Mouse (Mus musculus): ENCODE measurements around the gene Prkag3. TPM values are rescaled to one million over a fixed set of nuclear protein-coding genes. Genes with fewer than 3 reads are reported as not detected.

Prkag3 gene
- total RNA-seq, 2 experiments from 2014 or later: not detected

DNA sequence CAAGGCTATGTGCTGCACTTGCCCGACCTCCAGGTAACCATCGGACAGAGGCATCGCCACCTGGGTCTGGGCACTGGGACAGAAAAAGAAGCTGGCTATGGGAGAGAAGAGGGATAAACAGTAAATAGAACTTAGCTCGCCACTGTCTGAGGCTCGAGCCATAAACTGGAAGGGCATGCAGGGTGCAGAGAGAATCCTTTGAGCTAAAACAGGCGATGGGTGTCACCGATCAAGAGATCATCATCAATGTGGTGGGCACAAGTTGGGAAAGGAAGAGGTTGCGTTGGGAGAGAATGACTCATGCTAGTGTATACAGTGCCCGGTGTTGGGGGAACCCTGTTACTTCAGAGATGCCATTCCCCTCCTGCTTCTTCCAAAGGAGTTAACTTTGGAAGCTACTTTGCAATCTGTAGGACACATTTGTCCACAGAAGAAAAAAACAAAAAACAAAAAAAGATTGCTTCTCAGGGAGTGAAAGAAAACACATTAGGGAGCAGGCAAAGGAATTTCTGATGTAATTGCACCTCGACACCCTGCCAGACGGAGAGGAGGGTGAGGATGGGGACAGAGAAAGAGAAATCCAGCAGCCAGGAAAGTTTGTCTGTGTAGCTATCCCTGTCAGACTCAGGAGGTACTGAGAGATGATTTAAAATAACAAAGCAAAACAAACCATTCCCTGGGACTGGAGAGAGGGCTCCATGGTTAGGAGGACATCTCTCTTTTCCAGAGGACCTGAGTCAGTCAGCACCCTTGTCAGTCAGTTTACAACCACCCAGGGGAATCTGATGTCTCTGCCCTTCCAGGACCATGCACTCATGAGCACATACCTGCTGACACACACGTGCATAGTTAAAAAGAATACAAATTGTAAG is 34.9 kb downstream of the Prkag3 start:
- DNase-seq (ENCODE audit: low spot score in 2 of 2): no peak

- peak; percentile 13 to 14 for DNase-seq (ENCODE audit: low spot score in 2 of 2)
Observed at GRCm38 (mm10) chr1:74713099-74713858, 35.7 kb downstream of the Prkag3 start, which contains the start of gene Cyp27a1. Cyp27a1 (plus strand) TSS chr1:74713574.

DNA sequence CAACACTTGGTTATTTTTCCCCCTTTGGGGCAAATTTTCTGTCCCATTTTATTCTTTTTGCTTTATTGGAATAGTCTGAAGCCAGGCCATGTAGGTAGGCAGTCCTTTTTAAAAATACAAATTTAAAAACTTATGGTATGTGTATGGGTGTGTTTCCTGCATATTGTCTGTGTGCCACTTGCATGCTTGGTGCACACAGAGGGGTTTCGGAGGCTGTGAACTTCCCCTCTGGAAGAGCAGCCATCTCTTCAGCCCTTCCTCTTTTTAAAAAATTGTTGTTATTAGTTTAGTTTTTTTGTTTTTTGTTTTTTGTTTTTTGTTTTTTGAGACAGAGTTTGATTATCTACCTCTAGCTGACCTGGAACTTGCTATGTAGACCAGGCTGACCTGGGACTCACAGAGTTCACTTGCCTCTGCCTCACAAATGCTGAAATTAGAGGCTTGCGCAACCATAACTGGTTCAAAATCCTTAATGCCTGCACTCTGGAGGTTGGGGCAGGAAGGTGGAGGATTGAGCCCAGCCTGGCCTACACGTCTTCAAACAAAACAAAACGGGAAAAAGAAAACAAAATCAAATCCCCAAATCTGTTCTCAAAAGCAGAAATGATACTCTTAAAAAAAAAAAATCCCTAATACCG is 36.4 kb downstream of the Prkag3 start:
- no peak for DNase-seq (ENCODE audit: low spot score in 2 of 2)

DNA sequence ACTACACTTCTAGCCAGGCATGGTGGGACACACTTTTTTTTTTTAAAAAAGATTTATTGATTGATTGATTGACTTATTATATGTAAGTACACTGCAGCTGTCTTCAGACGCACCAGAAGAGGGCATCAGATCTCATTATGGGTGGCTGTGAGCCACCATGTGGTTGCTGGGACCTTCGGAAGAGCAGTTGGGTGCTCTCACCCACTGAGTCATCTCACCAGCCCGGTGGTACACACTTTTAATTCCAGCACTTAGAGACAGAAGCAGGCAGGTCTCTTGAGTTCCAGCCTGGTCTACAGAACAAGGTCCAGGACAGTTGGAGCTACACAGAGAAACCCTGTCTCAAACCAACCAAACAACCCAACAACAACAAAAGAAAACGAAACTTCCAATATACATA is 37.0 kb downstream of the Prkag3 start:
- no peak for DNase-seq (ENCODE audit: low spot score in 2 of 2)

DNA sequence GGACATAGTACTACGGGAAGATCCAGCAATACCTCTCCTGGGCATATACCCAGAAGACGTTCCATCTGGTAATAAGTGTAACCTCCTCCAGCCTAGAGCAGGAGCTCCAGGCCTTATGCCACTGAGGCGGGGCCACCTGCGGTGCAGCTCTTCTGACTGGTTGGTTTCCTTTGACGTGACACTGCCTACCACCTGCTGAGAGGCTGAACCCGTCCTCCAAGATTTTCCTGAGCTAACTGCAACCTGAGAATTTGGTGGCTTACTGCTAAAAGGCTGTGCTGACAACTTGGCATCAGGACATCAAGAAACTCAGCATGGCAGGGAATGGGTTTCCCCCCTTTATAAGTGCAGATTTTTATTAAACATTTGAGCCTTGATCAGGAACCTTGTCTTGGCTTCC is 39.5 kb downstream of the Prkag3 start:
- no peak for DNase-seq (ENCODE audit: low spot score in 2 of 2)

DNA sequence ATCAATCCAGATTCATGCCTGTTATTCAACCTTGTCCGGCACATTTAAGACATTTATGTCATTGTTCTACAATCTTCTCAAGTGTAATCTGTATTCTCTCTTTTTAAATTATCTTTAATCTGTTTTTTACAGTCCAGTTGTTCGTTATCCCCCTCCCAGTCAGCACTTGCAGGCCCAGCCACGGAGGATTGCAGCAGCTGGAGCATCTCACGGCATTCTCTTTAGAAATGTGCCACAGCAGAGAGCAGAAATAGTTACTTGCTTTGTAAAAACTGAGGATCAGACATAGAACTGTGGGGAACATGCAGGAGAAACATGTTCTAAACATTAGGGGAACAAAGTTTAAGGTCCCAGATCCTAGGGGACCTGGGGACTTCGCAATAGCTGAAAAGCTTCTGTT is 44.0 kb downstream of the Prkag3 start:
- DNase-seq (ENCODE audit: low spot score in 2 of 2): no peak

DNA sequence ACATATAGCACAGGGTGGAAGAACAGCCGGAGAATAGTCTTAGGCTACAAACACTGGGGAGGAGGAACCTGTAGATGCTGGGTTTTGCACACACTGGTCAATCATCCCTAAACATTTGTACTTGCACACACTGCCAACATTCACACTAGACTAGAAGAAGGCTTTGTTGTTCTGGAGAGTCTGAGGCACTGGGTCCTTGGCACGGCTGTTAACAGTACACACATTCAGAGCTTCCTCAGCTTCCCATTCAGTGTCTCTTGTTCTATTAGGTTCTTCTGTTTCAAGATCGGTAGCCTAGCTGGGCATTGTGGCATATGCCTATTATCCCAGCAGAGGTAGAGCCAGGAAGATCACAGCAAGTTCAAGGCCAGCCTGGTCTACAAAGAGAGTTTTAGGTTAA is 44.9 kb downstream of the Prkag3 start:
- DNase-seq (ENCODE audit: low spot score in 2 of 2): no peak

- DNase-seq (ENCODE audit: low spot score in 2 of 2): no peak
Observed at GRCm38 (mm10) chr1:74702142-74702553, 46.9 kb downstream of the Prkag3 start.

DNA sequence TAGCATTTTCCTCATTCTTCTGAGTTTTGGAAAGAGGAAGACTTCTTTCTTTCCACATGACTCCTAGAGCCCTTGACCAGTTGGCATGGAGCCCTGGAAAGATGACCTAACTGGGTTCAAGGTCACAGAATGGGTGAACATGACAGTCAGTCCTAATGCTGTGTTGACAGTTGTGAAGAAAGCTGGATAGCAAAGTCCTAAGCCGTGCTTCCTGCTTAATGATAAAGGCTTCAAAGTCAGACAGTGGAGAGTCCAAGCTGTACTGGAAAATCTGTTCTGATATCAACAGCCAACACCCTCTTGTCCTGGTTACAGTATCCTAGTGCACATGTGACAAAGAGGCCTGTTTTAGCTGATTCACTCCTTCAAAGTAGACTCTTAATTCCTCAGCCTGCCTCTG is 50.2 kb downstream of the Prkag3 start:
- DNase-seq (ENCODE audit: low spot score in 2 of 2): no peak

DNA sequence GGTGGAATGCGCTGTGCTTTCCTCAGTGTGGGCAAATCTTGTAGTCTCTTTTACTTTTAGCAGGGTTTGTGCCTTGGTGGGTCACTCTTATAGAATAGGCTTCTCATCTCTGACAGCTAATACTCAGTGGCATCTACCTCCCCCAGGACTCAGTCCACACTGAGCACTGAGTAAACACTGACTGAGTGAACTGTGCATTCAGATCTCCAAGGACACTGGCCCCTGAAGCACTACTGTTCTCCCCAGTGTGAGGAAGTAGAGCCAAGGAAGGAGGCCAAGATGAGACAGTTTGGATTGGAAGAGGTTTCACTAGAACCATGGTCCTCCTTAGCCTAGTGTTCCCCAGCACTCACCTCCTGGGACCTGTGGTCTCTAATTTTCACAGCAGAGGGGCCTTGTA is 50.7 kb downstream of the Prkag3 start:
- DNase-seq (ENCODE audit: low spot score in 2 of 2): no peak

DNA sequence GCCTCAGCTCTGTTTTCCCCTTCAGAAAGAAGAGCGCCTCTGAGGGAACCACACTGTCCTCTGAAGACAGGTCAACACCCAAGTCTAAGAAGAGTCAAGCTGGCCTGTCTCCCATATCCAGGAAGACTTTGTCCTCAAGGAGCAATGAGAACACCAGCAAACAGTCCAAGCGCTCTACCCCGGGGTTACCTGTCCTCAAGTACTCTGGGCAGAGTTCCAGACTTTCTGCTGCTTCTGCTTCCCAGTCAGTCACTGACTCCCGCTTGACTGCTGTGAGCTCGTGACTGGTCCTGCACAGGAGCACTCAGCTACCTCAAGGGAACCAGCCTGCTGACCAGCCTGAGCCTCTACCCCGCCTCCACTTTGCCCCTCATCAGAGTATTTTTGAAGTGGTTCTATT is 51.6 kb downstream of the Prkag3 start:
- DNase-seq (ENCODE audit: low spot score in 2 of 2): no peak

DNA sequence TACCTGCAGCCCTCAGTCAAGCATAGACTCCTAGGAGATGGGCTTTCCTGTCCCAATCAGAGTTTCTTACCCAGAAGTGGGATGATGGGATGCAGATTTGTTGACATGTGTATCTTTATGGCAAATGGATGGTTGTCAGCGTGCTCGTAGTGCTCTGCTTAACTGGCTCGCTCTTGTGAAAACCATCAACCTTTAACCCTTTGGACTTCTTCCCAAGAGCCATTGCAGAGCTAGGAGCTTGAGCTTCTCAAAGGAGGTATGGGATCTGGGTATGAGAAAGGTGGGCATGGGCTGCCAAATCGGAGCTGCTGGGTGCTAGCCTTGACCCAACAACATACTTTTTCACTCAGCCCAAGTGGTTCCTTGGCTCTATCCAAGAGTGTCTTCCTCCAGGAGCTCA is 53.2 kb downstream of the Prkag3 start:
- no peak for DNase-seq (ENCODE audit: low spot score in 2 of 2)

- no peak for DNase-seq (ENCODE audit: low spot score in 2 of 2)
Observed at GRCm38 (mm10) chr1:74693891-74694583, 55.0 kb downstream of the Prkag3 start.

Other genes starting within 250 kb of the Prkag3 start
- 10 to 100 TPM; 37.2 to 38.1 TPM for gene Cnot9, start 243.2 kb downstream of the Prkag3 start, total RNA-seq (2021)
- gene Plcd4, start 206.3 kb downstream of the Prkag3 start, total RNA-seq (2021): 10 to 100 TPM; 15.1 to 17.3 TPM
- 10 to 100 TPM; 18.1 to 21.9 TPM for gene Usp37, start 204.9 kb downstream of the Prkag3 start, total RNA-seq (2021)
- gene Zfp142, start 161.0 kb downstream of the Prkag3 start, total RNA-seq (2021): 10 to 100 TPM; 24.8 TPM
- 10 to 100 TPM; 20.6 to 21.5 TPM for gene Bcs1l, start 160.9 kb downstream of the Prkag3 start, total RNA-seq (2021)
- gene Rnf25, start 147.8 kb downstream of the Prkag3 start, total RNA-seq (2021): 10 to 100 TPM; 48.9 to 60.6 TPM
- 10 to 100 TPM in 1 of 2 experiments, 1 to 10 TPM in 1; 8.4 to 11.4 TPM for gene Stk36, start 147.8 kb downstream of the Prkag3 start, total RNA-seq (2021)
- gene Ttll4, start 87.5 kb downstream of the Prkag3 start, total RNA-seq (2021): 10 to 100 TPM; 30.7 to 31.7 TPM
- 1 to 10 TPM in 1 of 2 experiments, under 1 TPM in 1; 0.33 to 1.6 TPM for gene Cyp27a1, start 35.6 kb downstream of the Prkag3 start, total RNA-seq (2021)
- gene Wnt6, start 22.7 kb upstream of the Prkag3 start, total RNA-seq (2021): 1 to 10 TPM in 1 of 2 experiments, under 1 TPM in 1; 0.75 to 1.3 TPM
- gene Wnt10a, start 42.3 kb upstream of the Prkag3 start, total RNA-seq (2021): 1 to 10 TPM; 1.1 to 1.2 TPM
- gene Cdk5r2, start 105.7 kb upstream of the Prkag3 start, total RNA-seq (2021): 100 to 1,000 TPM; 286 to 311 TPM
- not detected for gene Fev, start 136.2 kb upstream of the Prkag3 start, total RNA-seq (2021)
- gene Cryba2, start 143.9 kb upstream of the Prkag3 start, total RNA-seq (2021): under 1 TPM in 1 of 2 experiments, not detected in 1; 0.53 TPM
- gene Cfap65, start 186.4 kb upstream of the Prkag3 start, total RNA-seq (2021): 1 to 10 TPM; 3.3 to 3.9 TPM
- gene Ihh, start 202.5 kb upstream of the Prkag3 start, total RNA-seq (2021): under 1 TPM; 0.27 to 0.31 TPM

All from layer of hippocampus, postnatal 10 days (tissue).